Mouse (Mus musculus) testis, adult 2 months (tissue): ENCODE results near the gene Nxnl1. TPM values are rescaled to one million over a fixed set of nuclear protein-coding genes. Genes with fewer than 3 reads are reported as not detected.
A peak's percentile ranks its signal among the peaks of the same experiment; 100 is the strongest.
"Not testable (repeated sequence)": the region's sequence is repeated elsewhere in the genome, so short reads cannot be mapped to it uniquely, and the experiment has no call there.

Source experiments
- H3K27ac ChIP-seq: fragments of 200-500 bp; 2 replicates; pipeline ENCODE4 v1.5.1; 2012; ENCODE audit warnings: low read depth, low read length; ENCODE audit not compliant: control insufficient read depth, insufficient read depth
- H3K27me3 ChIP-seq: fragments of 200-500 bp; 2 replicates; pipeline ENCODE4 v1.6.1; 2012; ENCODE audit warnings: mild to moderate bottlenecking, low read length, moderate library complexity; ENCODE audit not compliant: control insufficient read depth, insufficient read depth
- H3K36me3 ChIP-seq: fragments of 200-500 bp; 2 replicates; pipeline ENCODE4 v1.6.1; 2012; ENCODE audit warnings: mild to moderate bottlenecking, low read length; ENCODE audit not compliant: control insufficient read depth, insufficient read depth
- H3K4me1 ChIP-seq: fragments of 200-500 bp; 2 replicates; pipeline ENCODE4 v1.6.1; 2012; ENCODE audit warnings: low read length; ENCODE audit not compliant: control insufficient read depth, insufficient read depth
- H3K4me3 ChIP-seq: fragments of 200-500 bp; 2 replicates; pipeline ENCODE4 v1.5.1; 2012; ENCODE audit warnings: low read depth, mild to moderate bottlenecking, low read length, moderate library complexity, mixed read lengths; ENCODE audit not compliant: control insufficient read depth
- CTCF ChIP-seq: fragments of 200-500 bp; IDR thresholded peaks from 2 replicates; pipeline ENCODE4 v1.5.1; 2012; ENCODE audit warnings: low read depth, mild to moderate bottlenecking, inconsistent platforms, low read length, moderate library complexity; ENCODE audit not compliant: control insufficient read depth, insufficient read depth, insufficient replicate concordance
- POLR2A ChIP-seq: fragments of 200-500 bp; IDR thresholded peaks from 2 replicates; pipeline ENCODE4 v1.6.1; 2012; ENCODE audit warnings: low read depth, mild to moderate bottlenecking, inconsistent platforms, low read length, moderate library complexity; ENCODE audit not compliant: control insufficient read depth
- polyA plus RNA-seq: library from polyadenylated mRNA; depleted of rRNA; stranded (reverse); fragments of >200 nt; gene quantifications from 2 replicates; pipeline ENCODE4 v1.2.3, GENCODE M21; 2012; rRNA removed

Nxnl1 gene
- polyA plus RNA-seq, 1 experiment: 0.47 TPM

GRCm38 (mm10) chr8:71519037-71519825 lies 47.2 kb downstream of the Nxnl1 start:
- not testable (repeated sequence) for H3K27ac ChIP-seq, H3K36me3 ChIP-seq, H3K27me3 ChIP-seq, H3K4me3 ChIP-seq, H3K4me1 ChIP-seq
- peak; percentile 20; the same call in 1 of the 2 replicates for TF ChIP-seq CTCF

- Histone ChIP-seq H3K4me1 (peaks cover 1% of the 10 kb centered on the region; the same call in 1 of the 2 replicates), H3K36me3 (no peaks in the 10 kb centered on the region), H3K27me3 (no peaks in the 10 kb centered on the region), H3K4me3 (no peak overlapping the region), H3K27ac (no peak overlapping the region)
- no peak for TF ChIP-seq CTCF
Measured at GRCm38 (mm10) chr8:71516786-71517185, 49.6 kb downstream of the Nxnl1 start.

- Histone ChIP-seq H3K27ac (no peak overlapping the region), H3K36me3 (no peaks in the 10 kb centered on the region), H3K27me3 (no peaks in the 10 kb centered on the region), H3K4me3 (no peak overlapping the region), H3K4me1 (peaks cover 7% of the 10 kb centered on the region)
- TF ChIP-seq POLR2A (no peak), CTCF (peak; percentile 19; the same call in 1 of the 2 replicates)
Measured at GRCm38 (mm10) chr8:71515043-71515442, 51.4 kb downstream of the Nxnl1 start.

DNA sequence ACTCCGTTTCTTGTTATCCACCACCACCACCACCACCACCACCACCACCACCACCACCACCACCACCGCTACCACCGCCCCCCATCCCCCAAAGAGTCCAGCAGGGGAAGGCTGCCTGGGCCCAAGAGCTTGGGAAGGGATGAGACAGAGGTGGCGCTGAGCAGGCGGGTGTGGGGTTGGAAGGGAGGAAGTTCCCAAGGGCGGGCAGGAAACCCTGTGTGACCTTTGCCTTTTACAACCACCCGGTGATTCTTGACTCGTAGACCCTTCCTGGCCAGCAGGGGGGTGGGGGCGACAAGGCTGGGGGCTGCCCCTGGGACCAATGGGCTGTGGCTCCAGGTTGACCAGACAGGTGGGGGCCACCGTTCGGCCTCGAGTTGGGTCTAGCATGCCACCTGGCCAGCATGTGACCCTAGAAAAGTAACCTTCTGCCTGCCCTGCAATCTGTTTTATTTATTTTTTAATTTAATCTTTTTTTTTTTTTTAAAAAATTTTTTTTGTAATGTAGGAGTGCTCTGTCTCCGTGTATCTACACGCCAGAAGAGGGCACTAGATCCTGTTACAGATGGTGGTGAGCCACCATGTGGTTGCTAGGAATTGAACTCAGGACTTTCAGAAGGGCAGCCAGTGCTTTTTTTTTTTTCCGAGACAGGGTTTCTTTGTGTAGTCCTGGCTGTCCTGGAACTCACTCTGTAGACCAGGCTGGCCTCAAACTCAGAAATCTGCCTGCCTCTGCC lies 53.2 kb downstream of the Nxnl1 start:
- Histone ChIP-seq H3K27ac (no peak overlapping the region), H3K27me3 (no peaks in the 10 kb centered on the region), H3K4me1 (peaks cover 7% of the 10 kb centered on the region), H3K4me3 (no peak overlapping the region), H3K36me3 (no peaks in the 10 kb centered on the region)
- TF ChIP-seq CTCF (no peak), POLR2A (no peak)

GRCm38 (mm10) chr8:71511644-71512043 lies 54.8 kb downstream of the Nxnl1 start, which contains the start of gene Plvap:
TSS of gene Plvap (minus strand) at chr8:71511752.
- Histone ChIP-seq H3K27me3 (no peaks in the 10 kb centered on the region), H3K36me3 (no peaks in the 10 kb centered on the region), H3K27ac (no peak within 1 kb of the TSS), H3K4me1 (peaks cover 19% of the 10 kb centered on the region), H3K4me3 (no peak within 1 kb of the TSS)
- TF ChIP-seq POLR2A: no peak
- TF ChIP-seq CTCF: no peak

Other genes starting within 250 kb of the Nxnl1 start
- gene Use1, start 199.8 kb downstream of the Nxnl1 start, polyA plus RNA-seq: 158 and 169 TPM in 2 replicates
- 36.5 and 45.0 TPM in 2 replicates for gene Ocel1, start 195.3 kb downstream of the Nxnl1 start, polyA plus RNA-seq
- 10.2 and 10.8 TPM in 2 replicates for gene Nr2f6, start 184.6 kb downstream of the Nxnl1 start, polyA plus RNA-seq
- 1.3 and 1.8 TPM in 2 replicates for gene Ushbp1, start 170.8 kb downstream of the Nxnl1 start, polyA plus RNA-seq
- 70.6 and 76.6 TPM in 2 replicates for gene Babam1, start 169.7 kb downstream of the Nxnl1 start, polyA plus RNA-seq
- 1.9 and 2.3 TPM in 2 replicates for gene Ankle1, start 160.6 kb downstream of the Nxnl1 start, polyA plus RNA-seq
- 231 and 283 TPM in 2 replicates for gene Abhd8, start 102.9 kb downstream of the Nxnl1 start, polyA plus RNA-seq
- 14.2 and 19.5 TPM in 2 replicates for gene Mrpl34, start 101.6 kb downstream of the Nxnl1 start, polyA plus RNA-seq
- gene Dda1, start 97.4 kb downstream of the Nxnl1 start, polyA plus RNA-seq: 136 and 152 TPM in 2 replicates
- 0.99 and 1.2 TPM in 2 replicates for gene Ano8, start 80.6 kb downstream of the Nxnl1 start, polyA plus RNA-seq
- gene Gtpbp3, start 78.5 kb downstream of the Nxnl1 start, polyA plus RNA-seq: 6.1 and 6.3 TPM in 2 replicates
- 0.95 and 2.4 TPM in 2 replicates for gene Plvap, start 54.8 kb downstream of the Nxnl1 start, polyA plus RNA-seq
- 0.05 TPM in 1 of 2 replicates, not detected in the other for gene Ccdc194, start 40.9 kb downstream of the Nxnl1 start, polyA plus RNA-seq
- 16.0 and 19.8 TPM in 2 replicates for gene Bst2, start 29.1 kb downstream of the Nxnl1 start, polyA plus RNA-seq
- gene Mvb12a, start 23.7 kb downstream of the Nxnl1 start, polyA plus RNA-seq: 55.1 and 61.7 TPM in 2 replicates
- 0.86 and 0.88 TPM in 2 replicates for gene Tmem221, start 7.7 kb downstream of the Nxnl1 start, polyA plus RNA-seq
- gene Slc27a1, start 2.3 kb upstream of the Nxnl1 start, polyA plus RNA-seq: 72.5 and 82.1 TPM in 2 replicates
- gene Pgls, start 25.6 kb upstream of the Nxnl1 start, polyA plus RNA-seq: 88.4 and 93.6 TPM in 2 replicates
- gene Fam129c, start 31.0 kb upstream of the Nxnl1 start, polyA plus RNA-seq: 2.2 and 3.9 TPM in 2 replicates
- gene Colgalt1, start 44.4 kb upstream of the Nxnl1 start, polyA plus RNA-seq: 31.0 and 37.4 TPM in 2 replicates
- gene Unc13a, start 105.2 kb upstream of the Nxnl1 start, polyA plus RNA-seq: 0.28 and 0.33 TPM in 2 replicates
- gene Jak3, start 109.7 kb upstream of the Nxnl1 start, polyA plus RNA-seq: 6.6 and 8.4 TPM in 2 replicates
- 4,712 and 6,097 TPM in 2 replicates for gene Insl3, start 122.6 kb upstream of the Nxnl1 start, polyA plus RNA-seq
- gene B3gnt3, start 135.2 kb upstream of the Nxnl1 start, polyA plus RNA-seq: 0.17 and 0.23 TPM in 2 replicates
- 2.2 and 2.9 TPM in 2 replicates for gene Fcho1, start 159.1 kb upstream of the Nxnl1 start, polyA plus RNA-seq